Mouse (Mus musculus) liver, embryonic 14.5 days (tissue): ENCODE measurements around the gene Wfdc21. TPM values are rescaled to one million over a fixed set of nuclear protein-coding genes. Genes with fewer than 3 reads are reported as not detected.

Experiments used
- ATAC-seq: fragments of 200-750 bp; cut with Nextera tagmentation; 2 replicates; pipeline ENCODE4 v1.8.0; 2017; ENCODE audit warnings: moderate number of reproducible peaks, mild to moderate bottlenecking, moderate library complexity; ENCODE audit not compliant: insufficient read depth
- DNase-seq, 3 experiments: peaks; one replicate each; pipeline ENCODE4 v3.0.0-alpha.2; 2012 to 2013; ENCODE audit warnings: low read depth in 3 of 3, low spot score in 3 of 3
- H3K27ac ChIP-seq: fragments of 300-500 bp; sonication (generic); 2 replicates; pipeline ENCODE4 v1.5.1; 2014; ENCODE audit warnings: moderate library complexity, mild to moderate bottlenecking, control low read depth, inconsistent platforms
- H3K27me3 ChIP-seq: fragments of 300-500 bp; sonication (generic); 2 replicates; pipeline ENCODE4 v1.6.1; 2014; ENCODE audit warnings: mild to moderate bottlenecking, low read length, moderate library complexity; ENCODE audit not compliant: control insufficient read depth, insufficient read depth
- H3K36me3 ChIP-seq: fragments of 300-500 bp; sonication (generic); replicated peaks from 2 replicates; pipeline ENCODE4 v1.6.1; 2014; ENCODE audit warnings: low read depth; ENCODE audit not compliant: control insufficient read depth, insufficient read depth
- H3K4me1 ChIP-seq, 2 experiments: fragments of 200-500 bp in 1 of 2; fragments of 300-500 bp in 1 of 2; sonication (generic) in 1 of 2; replicated peaks; 2 replicates each; pipeline ENCODE4 v1.6.1; 2012 to 2014; ENCODE audit warnings: antibody characterized with exemption in 1 of 2, inconsistent platforms in 1 of 2, low read length in 1 of 2; ENCODE audit not compliant: control insufficient read depth in 2 of 2, insufficient read depth in 2 of 2
- H3K4me2 ChIP-seq: fragments of 300-500 bp; sonication (generic); 2 replicates; pipeline ENCODE4 v1.6.1; 2014; ENCODE audit warnings: low read depth, mild to moderate bottlenecking, control low read depth, moderate library complexity
- H3K4me3 ChIP-seq, 2 experiments: fragments of 200-500 bp in 1 of 2; fragments of 300-500 bp in 1 of 2; sonication (generic) in 1 of 2; 2 replicates each; pipeline ENCODE4 v1.5.1; 2012 to 2014; ENCODE audit warnings: low read depth in 2 of 2, low read length in 2 of 2, mild to moderate bottlenecking in 2 of 2, control low read depth in 1 of 2, inconsistent platforms in 1 of 2, moderate library complexity in 1 of 2; ENCODE audit not compliant: insufficient read depth in 1 of 2
- H3K9ac ChIP-seq: fragments of 300-500 bp; sonication (generic); replicated peaks from 2 replicates; pipeline ENCODE4 v1.6.1; 2014; ENCODE audit warnings: mild to moderate bottlenecking, control low read depth, moderate library complexity
- H3K9me3 ChIP-seq: fragments of 300-500 bp; sonication (generic); 2 replicates; pipeline ENCODE4 v1.6.1; 2016; ENCODE audit warnings: low read length, mixed read lengths; ENCODE audit not compliant: control insufficient read depth
- CTCF ChIP-seq: IDR thresholded peaks from 2 replicates; pipeline ENCODE4 v1.5.1; 2016; ENCODE audit warnings: antibody characterized with exemption, low read depth, control low read depth
- EP300 ChIP-seq: IDR thresholded peaks from 2 replicates; pipeline ENCODE4 v1.6.1; 2016; ENCODE audit warnings: antibody characterized with exemption, low read depth
- WGBS: fragments of 180-500 bp; shearing (Covaris S2); extraction: QIAGEN DNeasy Blood & Tissue Kit; methylation state at CpG from one replicate; pipeline ENCODE4 v1.1.7; 2014; ENCODE audit not compliant: insufficient replicate concordance; 5-methylcytosine and 5-hydroxymethylcytosine counted together
- polyA plus RNA-seq, 2 experiments: library from polyadenylated mRNA; depleted of rRNA in 1 of 2; stranded (reverse) in 1 of 2; unstranded in 1 of 2; fragments of >200 nt; fragmentation: Nextera tagmentation in 1 of 2; extraction: Ambion mirVana in 1 of 2; gene quantifications; 2 replicates each; pipeline versions ENCODE4 v1.2.1 to v1.2.3; 2012 to 2014

Gene Wfdc21
- polyA plus RNA-seq, 2 experiments: 6.5 to 22.8 TPM

DNA sequence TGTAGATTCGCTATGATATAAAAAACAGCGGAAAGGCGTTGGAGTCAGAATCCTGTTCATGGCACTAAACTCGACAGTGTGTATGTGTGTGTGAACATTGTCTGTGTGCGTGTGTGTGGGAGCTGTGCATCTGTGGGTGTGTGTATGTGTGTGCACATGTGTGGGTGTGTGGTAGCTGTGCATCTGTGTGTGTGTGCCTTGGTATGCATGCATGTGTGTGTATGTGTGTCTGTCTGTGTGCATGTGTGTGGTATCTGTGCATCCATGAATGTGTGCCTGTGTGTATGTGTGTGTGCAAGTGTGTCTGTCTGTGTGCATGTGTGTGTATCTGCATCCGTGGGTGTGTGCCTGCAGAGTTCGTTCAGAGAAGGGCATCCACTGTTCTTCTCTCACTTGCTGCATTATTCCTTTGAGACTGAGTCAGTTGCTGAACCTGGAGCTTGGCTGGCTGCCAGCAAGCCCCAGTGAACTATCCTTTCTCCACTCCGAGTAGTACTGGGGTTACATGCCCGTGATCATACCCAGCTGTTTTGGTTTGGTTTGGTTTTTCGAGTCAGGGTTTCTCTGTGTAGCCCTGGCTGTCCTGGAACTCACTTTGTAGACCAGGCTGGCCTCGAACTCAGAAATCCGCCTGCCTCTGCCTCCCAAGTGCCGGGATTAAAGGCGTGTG, 37.3 kb downstream of the Wfdc21 start:
- Histone ChIP-seq H3K27me3 (no peaks in the 10 kb centered on the region), H3K27ac (no peak overlapping the region), H3K9me3 (no peaks in the 10 kb centered on the region), H3K4me1 (no peaks in the 10 kb centered on the region), H3K4me3 (no peak overlapping the region), H3K36me3 (peaks cover 19% of the 10 kb centered on the region), H3K9ac (no peak overlapping the region), H3K4me2 (no peak overlapping the region)
- no peak for ATAC-seq
- TF ChIP-seq CTCF (no peak), EP300 (no peak)
- no peak for DNase-seq
- 81% methylated on average over 14 of the region's 14 CpGs for WGBS

DNA sequence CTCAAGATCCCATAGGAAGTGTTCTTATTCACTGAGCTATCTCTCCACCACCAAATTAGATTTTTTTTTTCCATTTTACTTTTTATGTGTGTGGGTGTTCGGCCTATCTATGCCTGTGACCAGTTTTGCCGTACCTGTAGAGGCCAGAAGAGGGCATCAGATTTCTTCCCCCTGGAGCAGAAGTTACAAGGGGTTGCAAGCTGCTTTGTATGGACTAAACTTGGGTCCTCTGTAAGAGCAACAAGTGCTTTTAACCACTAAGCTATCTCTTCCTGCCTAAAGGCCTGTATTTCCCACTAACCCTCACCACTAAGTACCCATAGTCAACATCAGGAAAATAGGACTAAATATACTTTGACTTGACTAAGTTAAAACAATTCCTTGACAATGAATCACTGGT, 37.9 kb downstream of the Wfdc21 start:
- Histone ChIP-seq H3K9me3 (no peaks in the 10 kb centered on the region), H3K27ac (no peak overlapping the region), H3K4me1 (no peaks in the 10 kb centered on the region), H3K4me2 (no peak overlapping the region), H3K27me3 (no peaks in the 10 kb centered on the region), H3K36me3 (peaks cover 15% of the 10 kb centered on the region), H3K4me3 (no peak overlapping the region), H3K9ac (no peak overlapping the region)
- DNase-seq: no peak
- ATAC-seq: no peak
- 69% methylated on average over 2 of the region's 2 CpGs for WGBS
- TF ChIP-seq CTCF (no peak), EP300 (no peak)

DNA sequence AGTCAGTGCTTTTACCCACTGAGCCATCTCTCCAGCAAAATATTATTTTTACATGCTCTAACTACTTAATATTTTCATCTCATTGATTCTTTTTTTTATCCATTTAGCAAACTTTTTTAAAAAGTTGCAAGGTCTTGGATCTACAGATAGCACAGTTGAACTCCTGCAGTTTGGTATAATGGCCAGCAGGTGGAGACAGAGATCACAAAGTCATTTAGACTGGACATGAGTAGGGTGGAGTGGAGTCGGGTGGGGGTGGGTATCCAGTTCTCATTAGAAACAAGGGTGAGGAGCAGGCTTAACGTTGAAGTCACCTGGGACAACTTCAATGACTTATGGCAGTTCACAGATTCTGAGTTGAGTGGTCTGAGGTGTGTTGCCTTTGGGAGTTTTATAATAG, 38.6 kb downstream of the Wfdc21 start:
- no peak for ATAC-seq
- no peak overlapping the region for H3K4me2 ChIP-seq
- no peak overlapping the region for H3K9ac ChIP-seq
- H3K36me3 ChIP-seq: peaks cover 9% of the 10 kb centered on the region
- H3K9me3 ChIP-seq: no peaks in the 10 kb centered on the region
- 17% methylated on average over 2 of the region's 2 CpGs for WGBS
- H3K27ac ChIP-seq: no peak overlapping the region
- H3K4me3 ChIP-seq: no peak overlapping the region
- no peaks in the 10 kb centered on the region for H3K4me1 ChIP-seq
- peak; percentile 26 to 42 (median 28) for DNase-seq
- TF ChIP-seq CTCF: peak; percentile 75
- no peak for TF ChIP-seq EP300
- no peaks in the 10 kb centered on the region for H3K27me3 ChIP-seq

DNA sequence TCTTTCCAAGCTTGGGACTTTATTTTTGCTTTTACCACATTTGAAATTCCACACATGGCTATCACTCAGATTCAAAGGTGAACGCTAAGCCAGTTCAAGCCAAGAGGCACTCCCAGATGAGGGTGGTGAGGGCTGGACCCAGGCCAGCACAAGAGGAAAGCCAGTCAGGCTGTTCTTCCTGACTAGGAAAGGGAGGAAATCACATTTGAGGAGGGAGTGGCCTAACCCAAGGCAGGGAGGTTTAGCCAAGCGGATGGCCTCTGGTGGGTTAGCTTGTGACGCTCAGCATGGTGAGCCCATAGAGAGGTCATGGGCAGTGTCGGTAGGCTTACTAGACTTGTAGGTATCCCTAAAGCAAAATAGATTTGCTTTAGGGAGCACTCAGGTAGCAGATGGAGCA, 40.1 kb downstream of the Wfdc21 start:
- WGBS: 59% methylated on average over 4 of the region's 4 CpGs
- no peak for DNase-seq
- ATAC-seq: no peak
- Histone ChIP-seq H3K27me3 (no peaks in the 10 kb centered on the region), H3K4me1 (no peaks in the 10 kb centered on the region), H3K27ac (no peak overlapping the region), H3K9ac (no peak overlapping the region), H3K9me3 (no peaks in the 10 kb centered on the region), H3K36me3 (no peaks in the 10 kb centered on the region), H3K4me2 (no peak overlapping the region), H3K4me3 (no peak overlapping the region)
- no peak for TF ChIP-seq CTCF
- no peak for TF ChIP-seq EP300

DNA sequence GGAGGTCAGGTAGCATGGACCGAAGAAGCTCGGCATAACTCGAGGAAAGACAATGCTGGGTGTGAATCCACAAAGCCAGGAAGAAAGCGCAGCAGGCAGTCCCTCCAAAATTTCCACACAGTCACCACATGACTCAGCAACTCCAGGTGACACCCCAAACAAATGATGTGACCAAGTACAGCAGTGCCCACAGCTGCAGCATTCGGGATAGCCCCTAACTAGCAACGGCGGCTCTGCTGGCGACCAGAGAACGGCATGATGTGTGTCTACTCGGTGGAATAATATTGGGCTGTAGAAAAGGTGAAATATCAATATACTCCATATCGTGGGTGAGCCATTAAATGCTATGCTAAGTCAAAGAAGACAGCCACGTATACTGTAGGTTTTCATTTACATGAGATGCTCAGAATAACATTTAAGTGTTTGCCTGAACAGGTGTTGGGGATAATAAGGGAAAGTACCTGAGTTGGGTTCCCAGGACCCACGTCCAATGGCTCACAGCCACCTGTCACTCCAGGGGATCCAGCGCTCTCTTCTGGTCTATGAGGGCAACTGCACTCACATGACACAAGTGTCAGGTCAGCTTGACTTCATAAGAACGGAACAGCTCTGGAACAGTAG, 40.8 kb downstream of the Wfdc21 start:
- 67% methylated on average over 15 of the region's 15 CpGs for WGBS
- Histone ChIP-seq H3K9me3 (no peaks in the 10 kb centered on the region), H3K4me1 (no peaks in the 10 kb centered on the region), H3K4me2 (no peak overlapping the region), H3K36me3 (no peaks in the 10 kb centered on the region), H3K4me3 (no peak overlapping the region), H3K27ac (no peak overlapping the region), H3K27me3 (no peaks in the 10 kb centered on the region), H3K9ac (no peak overlapping the region)
- peak; percentile 30; the same call in 1 of the 2 replicates for TF ChIP-seq CTCF
- no peak for TF ChIP-seq EP300
- DNase-seq (no peak), ATAC-seq (no peak)
